In genomic region chr12:3235124-3235631, GRCm38 (mm10) we compare ENCODE assay signal across 8 mouse cellular contexts.
DNase-seq lines count a peak whose midpoint lies in the region; ATAC-seq and TF ChIP-seq lines count a peak whose summit lies in the region.

No protein-coding gene starts in this region.

- ATAC-seq in forebrain, postnatal 0 days, result peak; percentile 93
- peak; percentile 94 for ATAC-seq in lung, postnatal 0 days

- H3K36me3 ChIP-seq in forebrain, postnatal 0 days (ENCODE audit: insufficient read depth), result peaks cover 16% of the 10 kb centered on the region
- peaks cover 37% of the 10 kb centered on the region for H3K36me3 ChIP-seq in hindbrain, embryonic 10.5 days
- peaks cover 9% of the 10 kb centered on the region for H3K36me3 ChIP-seq in lung, postnatal 0 days (ENCODE audit: insufficient read depth, low read length)

- H3K4me3 ChIP-seq in cerebellum, adult 2 months (replicated peaks; ENCODE audit: insufficient read depth, low read depth, low read length), result peak overlapping the region; percentile 92
- H3K4me3 ChIP-seq in forebrain, postnatal 0 days (ENCODE audit: low read depth, low read length), result peak overlapping the region; percentile 50
- H3K4me3 ChIP-seq in hindbrain, embryonic 10.5 days, result peak overlapping the region; percentile 64
- H3K4me3 ChIP-seq in lung, postnatal 0 days (ENCODE audit: low read depth, low read length), result peak overlapping the region; percentile 51

- H3K9me3 ChIP-seq in forebrain, postnatal 0 days (ENCODE audit: low read length), result no peaks in the 10 kb centered on the region
- H3K9me3 ChIP-seq in hindbrain, embryonic 10.5 days, result peaks cover 48% of the 10 kb centered on the region
- no peaks in the 10 kb centered on the region for H3K9me3 ChIP-seq in lung, postnatal 0 days (ENCODE audit: low read length)

- peaks cover 13% of the 10 kb centered on the region; the same call in 1 of the 2 replicates for H3K4me1 ChIP-seq in cerebellum, adult 2 months (ENCODE audit: control insufficient read depth, insufficient read depth, low read length)
- no peaks in the 10 kb centered on the region for H3K4me1 ChIP-seq in forebrain, postnatal 0 days (ENCODE audit: insufficient read depth)
- H3K4me1 ChIP-seq in hindbrain, embryonic 10.5 days (replicated peaks), result peaks cover 6% of the 10 kb centered on the region; the same call in 1 of the 2 replicates
- H3K4me1 ChIP-seq in lung, postnatal 0 days (ENCODE audit: insufficient read depth, low read depth, low read length), result no peaks in the 10 kb centered on the region

- TF ChIP-seq EP300 in lung, postnatal 0 days (IDR thresholded peaks at IDR 0.05), result peak; percentile 79

- H3K27me3 ChIP-seq in cerebellum, adult 2 months (ENCODE audit: control insufficient read depth, insufficient read depth, low read length), result no peaks in the 10 kb centered on the region
- H3K27me3 ChIP-seq in forebrain, postnatal 0 days (ENCODE audit: insufficient read depth, low read length), result no peaks in the 10 kb centered on the region
- H3K27me3 ChIP-seq in hindbrain, embryonic 10.5 days (ENCODE audit: insufficient read depth, poor library complexity, severe bottlenecking), result no peaks in the 10 kb centered on the region
- no peaks in the 10 kb centered on the region for H3K27me3 ChIP-seq in lung, postnatal 0 days (replicated peaks; ENCODE audit: insufficient read depth, low read length)

- WGBS in cerebellum, adult 2 months, result 31% methylated on average over 33 of the region's 36 CpGs
- WGBS in forebrain, postnatal 0 days, result 18% methylated on average over 34 of the region's 36 CpGs
- 19% methylated on average over 36 of the region's 36 CpGs for WGBS in hindbrain, embryonic 10.5 days
- WGBS in lung, postnatal 0 days, result 11% methylated on average over 34 of the region's 36 CpGs

- peak overlapping the region; percentile 50 for H3K4me2 ChIP-seq in forebrain, postnatal 0 days (ENCODE audit: low read depth)
- peak overlapping the region; percentile 69 for H3K4me2 ChIP-seq in lung, postnatal 0 days (replicated peaks; ENCODE audit: low read depth, low read length)

- H3K27ac ChIP-seq in cerebellum, adult 2 months (ENCODE audit: insufficient read depth, low read length), result 0 out of 2 replicates have a peak overlapping the region, but pooled peaks have one; percentile 26
- H3K27ac ChIP-seq in forebrain, postnatal 0 days (ENCODE audit: low read depth, low read length), result peak overlapping the region; percentile 89
- H3K27ac ChIP-seq in hindbrain, embryonic 10.5 days, result peak overlapping the region; percentile 86
- H3K27ac ChIP-seq in lung, postnatal 0 days (ENCODE audit: low read length), result peak overlapping the region; percentile 92

- TF ChIP-seq CTCF in cerebellum, adult 2 months (IDR thresholded peaks at IDR 0.05; ENCODE audit: borderline replicate concordance, insufficient read depth, low read depth, low read length), result no peak
- no peak for TF ChIP-seq CTCF in forebrain, postnatal 0 days (IDR thresholded peaks at IDR 0.05; ENCODE audit: low read depth)
- no peak for TF ChIP-seq CTCF in lung, postnatal 0 days (IDR thresholded peaks at IDR 0.05)

- peak; percentile 88 for DNase-seq in MEL-GATA-1-ER (ENCODE audit: extremely low read depth, low read depth)
- DNase-seq in cerebellum, adult 2 months, result peak; percentile 93 to 99
- peak; percentile 97 for DNase-seq in forebrain, postnatal 0 days
- DNase-seq in hindbrain, embryonic 10.5 days (ENCODE audit: low spot score), result peak; percentile 91
- DNase-seq in layer of hippocampus, adult 9-11 months, result peak; percentile 98
- DNase-seq in lung, postnatal 0 days (ENCODE audit: low spot score), result peak; percentile 99
- DNase-seq in ovary, postnatal 14 days (ENCODE audit: low spot score), result peak; percentile 74
- DNase-seq in thymus, postnatal 14 days, result peak; percentile 89

- TF ChIP-seq POLR2A in cerebellum, adult 2 months (IDR thresholded peaks at IDR 0.05; ENCODE audit: borderline replicate concordance, insufficient read depth, low read length), result peak; percentile 63; the same call in 1 of the 2 replicates

- H3K9ac ChIP-seq in forebrain, postnatal 0 days, result peak overlapping the region; percentile 54
- H3K9ac ChIP-seq in lung, postnatal 0 days (replicated peaks; ENCODE audit: low read depth), result peak overlapping the region; percentile 41

Comparison
In these comparisons a context has a peak if more than half of its experiments do, and no peak if none do; other contexts are left out.
1. Peak in every context shown above with its lines: DNase-seq, ATAC-seq, H3K4me3 ChIP-seq and H3K27ac ChIP-seq.
2. H3K27ac ChIP-seq: peak in every context shown above with its lines; median percentile 92 in lung, postnatal 0 days; 89 in forebrain, postnatal 0 days; 86 in hindbrain, embryonic 10.5 days; 26 in cerebellum, adult 2 months.